Mouse (Mus musculus): ENCODE measurements around the gene Gm30191.

DNA sequence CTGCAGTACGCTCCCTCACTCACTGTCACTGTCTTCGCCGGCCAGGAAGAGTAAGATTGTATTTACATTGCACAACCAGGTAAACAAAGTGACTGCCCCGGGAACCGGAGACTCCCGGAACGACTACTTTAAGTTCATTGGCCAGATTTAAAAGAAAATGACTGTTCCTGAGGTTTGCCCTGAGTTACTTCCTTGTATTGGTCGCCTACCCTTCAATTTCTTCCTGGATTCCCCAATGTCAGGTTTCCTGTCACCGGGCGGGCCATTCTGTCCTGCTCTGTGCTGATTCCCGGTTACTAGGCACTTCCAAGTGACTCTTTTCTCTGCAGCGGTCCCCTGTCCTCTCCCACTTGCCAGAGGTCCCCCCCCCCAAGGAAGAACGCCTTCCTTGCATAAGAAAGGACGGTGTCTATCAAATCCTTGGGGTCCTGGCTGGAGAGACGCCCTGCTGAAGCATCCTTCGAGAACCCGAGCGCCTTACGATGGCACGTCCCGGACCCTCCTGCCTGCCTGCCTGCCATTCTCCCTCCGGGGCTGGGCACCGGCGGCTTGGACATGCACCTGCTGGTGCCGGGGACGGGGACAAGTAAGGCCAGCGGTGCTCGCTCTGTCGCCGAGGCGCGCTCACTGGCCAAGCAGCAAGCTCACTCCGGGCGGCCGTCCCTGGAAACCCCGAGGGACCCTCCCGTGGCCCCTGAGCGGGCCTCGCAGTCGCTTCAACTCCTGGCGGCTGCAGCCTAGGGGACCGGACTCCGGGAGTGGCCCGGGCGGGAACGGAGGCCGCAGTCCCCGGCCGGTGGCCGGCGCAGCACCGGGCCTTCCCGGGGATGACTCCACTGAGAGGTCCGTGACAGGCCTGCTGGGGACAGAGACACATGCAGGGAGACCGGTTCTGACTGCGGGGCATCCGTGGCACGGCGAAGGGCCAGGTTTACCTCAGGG is 39.8 kb downstream of the Gm30191 start:
- TF ChIP-seq CTCF (IDR thresholded peaks at IDR 0.05; ENCODE audit: borderline replicate concordance, insufficient read depth, low read depth, low read length) (no peak), POLR2A (IDR thresholded peaks at IDR 0.05; ENCODE audit: borderline replicate concordance, insufficient read depth, low read length) (no peak)
